Mouse (Mus musculus) forebrain, embryonic 10.5 days (tissue): ENCODE measurements around the gene Vmn1r104. TPM values are rescaled to one million over a fixed set of nuclear protein-coding genes. Genes with fewer than 3 reads are reported as not detected.
"Not testable (repeated sequence)": the region's sequence is repeated elsewhere in the genome, so short reads cannot be mapped to it uniquely, and the experiment has no call there.

Source experiments
- DNase-seq: peaks from one replicate; pipeline ENCODE4 v3.0.0-alpha.2; 2017; ENCODE audit warnings: low spot score; ENCODE audit errors: extremely low spot score
- H3K27ac ChIP-seq: fragments of 300-500 bp; sonication (generic); 2 replicates; pipeline ENCODE4 v1.5.1; 2016; ENCODE audit warnings: mild to moderate bottlenecking
- H3K27me3 ChIP-seq: fragments of 300-500 bp; sonication (generic); 2 replicates; pipeline ENCODE4 v1.6.1; 2016; ENCODE audit warnings: mild to moderate bottlenecking; ENCODE audit not compliant: poor library complexity, severe bottlenecking
- H3K36me3 ChIP-seq: fragments of 300-500 bp; sonication (generic); replicated peaks from 2 replicates; pipeline ENCODE4 v1.6.1; 2016; ENCODE audit warnings: mild to moderate bottlenecking, moderate library complexity
- H3K4me1 ChIP-seq: fragments of 300-500 bp; sonication (generic); 2 replicates; pipeline ENCODE4 v1.6.1; 2016
- H3K4me3 ChIP-seq: fragments of 300-500 bp; sonication (generic); 2 replicates; pipeline ENCODE4 v1.5.1; 2016; ENCODE audit warnings: mild to moderate bottlenecking, moderate library complexity
- H3K9me3 ChIP-seq: fragments of 300-500 bp; sonication (generic); 2 replicates; pipeline ENCODE4 v1.6.1; 2016; ENCODE audit warnings: mild to moderate bottlenecking, moderate library complexity
- WGBS: fragments of 180-500 bp; shearing (Covaris S2); methylation state at CpG from one replicate; pipeline ENCODE4 v1.1.7; 2016; 5-methylcytosine and 5-hydroxymethylcytosine counted together
- polyA plus RNA-seq: library from polyadenylated mRNA; unstranded; fragments of >200 nt; fragmentation: Nextera tagmentation; extraction: Ambion mirVana; gene quantifications from 2 replicates; pipeline ENCODE4 v1.2.1, GENCODE M21; 2016

The Vmn1r104 gene
- not detected in 2 replicates for polyA plus RNA-seq

DNA sequence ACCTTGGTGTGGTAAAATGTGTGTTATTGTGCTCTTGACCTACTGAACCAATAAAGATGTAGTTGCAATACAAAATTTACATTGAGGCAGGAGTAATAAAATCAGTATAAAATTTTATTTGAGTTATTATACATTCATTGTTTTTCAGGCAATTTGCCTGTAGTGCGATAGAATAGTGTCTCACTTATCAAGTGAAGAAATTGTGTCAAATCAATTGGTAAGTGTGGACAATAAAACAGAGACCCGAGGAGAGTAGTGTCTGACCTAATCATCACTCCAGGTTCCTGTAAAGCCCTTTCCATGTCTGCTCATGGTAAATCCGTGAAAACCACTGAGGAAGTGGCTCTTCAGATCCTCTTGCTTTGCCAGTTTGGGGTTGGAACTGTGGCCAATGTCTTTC lies at the start of gene Vmn1r104:
Gene Vmn1r104 (plus strand): TSS at position 301 of the 400 bp plus-strand sequence.
- not testable (repeated sequence) for H3K36me3 ChIP-seq, H3K27ac ChIP-seq, H3K9me3 ChIP-seq, DNase-seq, H3K4me3 ChIP-seq, H3K4me1 ChIP-seq, H3K27me3 ChIP-seq
- WGBS, result no CpG with 5 or more reads among the region's 3 CpGs

DNA sequence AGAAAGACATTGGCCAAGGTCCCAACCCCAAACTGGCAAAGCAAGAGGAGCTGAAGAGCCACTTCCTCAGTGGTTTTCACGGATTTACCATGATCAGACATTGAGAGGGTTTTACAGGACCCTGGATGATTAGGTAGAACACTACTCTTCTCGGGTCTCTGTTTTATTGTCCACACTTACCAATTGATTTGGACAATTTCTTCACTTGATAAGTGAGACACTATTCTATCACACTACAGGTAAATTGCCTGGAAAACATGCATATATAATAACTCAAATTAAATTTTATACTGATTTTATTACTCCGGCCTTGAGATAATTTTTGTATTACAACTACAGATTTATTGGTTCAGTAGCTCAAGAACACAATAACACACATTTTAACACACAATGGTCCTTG lies 23.2 kb upstream of the Vmn1r104 start, which contains the start of gene Vmn1r103:
Gene Vmn1r103 (minus strand): TSS at position 101 of the 400 bp plus-strand sequence.
- H3K36me3 ChIP-seq, H3K4me1 ChIP-seq, H3K27ac ChIP-seq, H3K9me3 ChIP-seq, H3K27me3 ChIP-seq, DNase-seq, H3K4me3 ChIP-seq: not testable (repeated sequence)
- WGBS, result 17% methylated on average over 1 of the region's 3 CpGs

- not testable (repeated sequence) for DNase-seq, H3K27ac ChIP-seq, H3K27me3 ChIP-seq, H3K9me3 ChIP-seq, H3K36me3 ChIP-seq, H3K4me1 ChIP-seq, H3K4me3 ChIP-seq
- no CpG with 5 or more reads among the region's 1 CpGs for WGBS
These were observed 12.0 kb downstream of the Vmn1r104 start, which contains the start of gene Gm5726 for GRCm38 (mm10) chr7:20545657-20546056. Gene Gm5726, minus strand, starts transcription at chr7:20545757.

DNA sequence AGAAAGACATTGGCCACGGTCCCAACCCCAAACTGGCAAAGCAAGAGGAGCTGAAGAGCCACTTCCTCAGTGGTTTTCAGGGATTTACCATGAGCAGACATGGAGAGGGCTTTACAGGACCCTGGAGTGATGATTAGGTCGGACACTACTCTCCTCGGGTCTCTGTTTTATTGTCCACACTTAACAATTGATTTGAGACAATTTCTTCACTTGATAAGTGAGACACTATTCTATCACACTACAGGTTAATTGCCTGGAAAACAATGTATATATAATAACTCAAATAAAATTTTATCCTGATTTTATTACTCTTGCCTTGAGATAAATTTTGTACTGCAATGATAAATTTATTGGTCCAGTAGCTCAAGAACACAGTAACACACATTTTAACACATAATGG lies 42.5 kb downstream of the Vmn1r104 start, which contains the start of gene Gm4141:
Gene Gm4141 (minus strand): TSS at position 101 of the 400 bp plus-strand sequence.
- not testable (repeated sequence) for H3K4me3 ChIP-seq, H3K4me1 ChIP-seq, DNase-seq, H3K9me3 ChIP-seq, H3K36me3 ChIP-seq, H3K27ac ChIP-seq, H3K27me3 ChIP-seq
- no CpG with 5 or more reads among the region's 3 CpGs for WGBS

Other genes starting within 250 kb of the Vmn1r104 start
- not detected in 2 replicates for gene Gm4133, start 199.8 kb upstream of the Vmn1r104 start, polyA plus RNA-seq
- not detected in 2 replicates for gene Gm5728, start 158.4 kb upstream of the Vmn1r104 start, polyA plus RNA-seq
- gene Vmn1r100, start 115.9 kb upstream of the Vmn1r104 start, polyA plus RNA-seq, result not detected in 2 replicates
- not detected in 2 replicates for gene Vmn1r101, start 91.2 kb upstream of the Vmn1r104 start, polyA plus RNA-seq
- gene Gm10670, start 58.9 kb upstream of the Vmn1r104 start, polyA plus RNA-seq, result not detected in 2 replicates
- not detected in 2 replicates for gene Vmn1r103, start 23.3 kb upstream of the Vmn1r104 start, polyA plus RNA-seq
- gene Gm5726, start 11.9 kb downstream of the Vmn1r104 start, polyA plus RNA-seq, result not detected in 2 replicates
- gene Gm4141, start 42.4 kb downstream of the Vmn1r104 start, polyA plus RNA-seq, result not detected in 2 replicates
- gene Gm4513, start 65.2 kb downstream of the Vmn1r104 start, polyA plus RNA-seq, result not detected in 2 replicates
- gene Vmn1r107, start 135.1 kb downstream of the Vmn1r104 start, polyA plus RNA-seq, result not detected in 2 replicates
- not detected in 2 replicates for gene Vmn1r111, start 169.4 kb downstream of the Vmn1r104 start, polyA plus RNA-seq
- gene Gm10668, start 196.8 kb downstream of the Vmn1r104 start, polyA plus RNA-seq, result not detected in 2 replicates
- gene Vmn1r112, start 237.3 kb downstream of the Vmn1r104 start, polyA plus RNA-seq, result not detected in 2 replicates